Mouse (Mus musculus): Measurements from ENCODE around the gene Gsg1.

GRCm38 (mm10) chr6:135266056-135266455, 11.9 kb upstream of the Gsg1 start:
- TF ChIP-seq GATA1 (IDR thresholded peaks at IDR 0.05; ENCODE audit: low read length): no peak
- no peak for TF ChIP-seq TAL1 (IDR thresholded peaks at IDR 0.05; ENCODE audit: low read length)
